Mouse (Mus musculus) heart, adult 8-10 months (tissue): ENCODE results near the gene Tomm5. TPM values are rescaled to one million over a fixed set of nuclear protein-coding genes. Genes with fewer than 3 reads are reported as not detected.
"Not testable (repeated sequence)": the region's sequence is repeated elsewhere in the genome, so short reads cannot be mapped to it uniquely, and the experiment has no call there.

Experiments used
- DNase-seq: peaks from one replicate; pipeline ENCODE4 v3.0.0; 2022; ENCODE audit warnings: low spot score
- total RNA-seq, 4 experiments: library from RNA; stranded (reverse); gene quantifications; 2 replicates each; pipeline ENCODE4 v1.2.4; 2022

Tomm5 gene
- total RNA-seq = 100 to 1,000 TPM; 234 to 269 (median 250) TPM

DNA sequence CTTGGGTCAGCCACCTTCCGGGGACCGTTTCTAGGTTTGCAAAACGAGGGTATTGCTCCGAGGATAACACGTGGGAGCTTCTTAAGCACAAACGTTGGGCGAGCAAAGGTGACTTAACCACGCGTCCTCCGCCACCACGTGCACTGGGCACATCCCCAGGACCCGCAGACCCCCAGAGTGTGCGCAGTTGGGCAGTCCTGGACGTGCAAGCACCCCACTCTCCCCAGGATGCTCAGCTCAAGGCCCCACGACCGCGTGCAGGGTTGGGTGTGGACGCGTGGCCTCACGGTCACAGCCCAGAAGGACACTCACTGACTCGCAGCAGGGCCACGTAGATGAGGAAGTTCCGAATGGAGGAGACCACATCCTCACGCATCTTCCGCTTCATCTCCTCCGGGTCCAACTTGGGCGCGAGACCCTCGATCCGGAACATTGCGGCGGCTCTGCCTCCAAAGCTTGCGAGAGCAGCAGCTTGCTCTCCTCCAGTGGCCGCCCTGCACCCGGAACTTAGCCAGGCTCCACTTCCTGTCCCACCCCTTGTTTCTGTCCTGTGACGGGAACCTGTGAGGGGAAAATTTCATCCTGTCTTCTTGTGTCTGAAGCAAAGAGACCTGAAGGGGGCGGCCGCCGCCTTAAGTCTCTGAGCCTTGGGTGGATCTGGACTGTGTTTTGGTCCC lies at the start of gene Tomm5:
TSS of gene Tomm5 (minus strand) at position 514 of the 677 bp plus-strand sequence.
- DNase-seq = peak; percentile 96

DNA sequence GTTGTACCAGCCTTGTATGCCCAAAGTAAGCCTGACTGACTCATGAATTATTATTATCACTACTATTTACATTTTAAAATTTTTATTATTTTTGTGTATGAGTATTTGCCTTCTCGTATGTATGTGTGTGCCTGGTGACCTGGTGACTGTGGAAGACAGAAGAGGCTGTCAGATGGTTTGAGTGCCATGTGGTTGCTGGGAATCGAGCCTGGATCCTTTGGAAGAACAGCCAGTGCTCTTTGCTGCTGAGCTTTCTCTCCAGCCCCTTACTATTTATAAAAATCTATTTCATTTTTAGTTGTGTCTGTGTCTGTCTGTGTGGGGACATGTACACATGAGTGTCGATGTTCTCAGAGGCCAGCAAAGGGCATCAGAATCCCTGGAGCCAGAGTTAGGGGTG lies 48.5 kb upstream of the Tomm5 start:
- DNase-seq = no peak

- no peak for DNase-seq
Measured at GRCm38 (mm10) chr4:45143005-45143404, 35.1 kb upstream of the Tomm5 start.

GRCm38 (mm10) chr4:45142411-45142810 lies 34.5 kb upstream of the Tomm5 start:
- DNase-seq = no peak

DNA sequence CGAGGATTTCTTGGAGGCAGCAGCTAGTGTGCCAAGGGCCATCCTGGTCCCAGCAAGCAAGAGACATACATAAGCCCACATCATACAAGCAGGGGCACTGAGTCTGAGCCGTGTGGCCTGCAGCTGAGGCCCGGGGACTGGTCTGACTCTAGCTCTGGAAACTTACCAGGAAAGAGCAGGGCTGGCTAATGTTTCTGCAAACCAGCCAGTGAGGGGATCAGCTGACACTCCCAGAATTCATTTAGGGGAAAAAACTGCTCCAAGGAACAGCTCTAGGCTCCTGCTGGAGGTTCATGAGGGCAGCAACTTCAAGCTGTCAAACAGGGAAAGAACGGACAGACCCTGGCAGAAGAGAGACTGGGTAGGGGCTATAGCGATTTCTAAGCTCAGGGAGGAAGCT lies 33.9 kb upstream of the Tomm5 start:
- DNase-seq = peak; percentile 10

DNA sequence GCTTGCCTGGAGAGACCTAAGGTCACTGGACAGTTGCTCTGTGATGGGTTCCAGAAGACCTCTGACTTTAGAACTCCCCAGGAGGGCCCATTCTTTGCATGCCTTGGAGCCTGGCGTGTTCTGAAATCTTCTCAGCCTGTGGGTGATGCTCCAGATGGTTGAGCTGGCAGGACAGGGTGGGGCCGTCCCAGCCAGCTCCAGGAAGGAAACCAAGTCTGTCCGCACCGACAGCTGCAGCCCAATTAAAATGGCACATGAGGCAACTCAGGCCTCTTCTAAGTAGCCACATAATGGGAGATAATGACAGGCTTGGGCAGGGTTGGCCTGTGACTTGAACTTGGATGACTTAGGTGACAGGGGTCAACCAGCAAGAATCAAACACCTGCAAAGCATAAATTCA lies 29.7 kb upstream of the Tomm5 start:
- DNase-seq = no peak

- no peak for DNase-seq
Measured at GRCm38 (mm10) chr4:45134471-45134870, 26.6 kb upstream of the Tomm5 start.

GRCm38 (mm10) chr4:45131021-45131420 lies 23.1 kb upstream of the Tomm5 start:
- DNase-seq = no peak

DNA sequence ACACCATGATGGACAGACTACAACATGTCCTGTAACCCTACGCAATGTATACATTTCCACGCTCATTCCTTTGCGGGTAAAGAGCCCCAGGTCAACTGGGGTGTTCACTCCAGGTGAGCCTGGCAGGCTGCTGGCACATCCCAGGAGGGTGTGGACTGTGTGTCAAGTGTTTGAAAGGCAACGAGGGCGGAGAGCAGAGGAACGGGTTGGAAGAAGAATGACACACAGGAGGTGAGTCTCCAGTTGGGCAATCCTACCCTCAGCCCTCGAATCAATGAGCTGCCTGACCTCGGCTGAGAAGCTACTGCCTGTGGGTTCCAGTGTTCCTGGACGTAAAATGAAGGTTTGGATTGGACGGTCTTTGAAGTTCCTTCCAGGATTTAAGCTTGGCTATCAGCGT lies 13.4 kb upstream of the Tomm5 start:
- no peak for DNase-seq

DNA sequence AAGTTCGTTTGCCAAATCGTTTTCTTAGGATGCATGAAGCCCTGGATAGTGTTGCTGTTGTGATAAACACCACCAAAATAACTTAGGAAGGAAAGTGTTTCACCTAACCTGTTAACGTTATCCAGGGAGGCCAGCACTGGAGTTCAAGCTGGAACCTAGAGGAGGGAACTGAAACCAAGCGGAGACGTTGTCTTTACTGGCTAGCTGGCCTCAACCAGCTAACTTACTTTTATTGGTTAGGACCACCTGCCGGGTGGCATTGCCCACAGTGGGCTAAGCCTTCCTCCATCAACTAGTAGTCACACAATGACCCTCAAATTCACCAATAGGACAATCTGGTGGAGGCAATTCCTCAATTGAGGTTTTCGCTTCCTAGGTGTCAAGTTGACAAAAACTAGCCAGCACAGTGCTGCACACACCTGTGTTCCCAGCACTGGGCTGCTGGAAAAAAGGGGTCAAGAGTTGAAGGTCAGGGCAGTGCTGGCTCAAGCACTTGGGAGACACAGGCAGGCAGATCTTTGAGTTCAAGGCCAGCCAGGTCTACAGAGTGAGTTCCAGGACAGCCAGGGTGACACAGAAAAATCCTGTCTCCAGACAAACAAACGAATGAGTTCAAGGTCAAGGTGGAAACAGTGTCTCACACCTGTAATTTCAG lies 669 bp upstream of the Tomm5 start:
- DNase-seq = no peak

GRCm38 (mm10) chr4:45107066-45107465 lies 848 bp downstream of the Tomm5 start:
- no peak for DNase-seq

DNA sequence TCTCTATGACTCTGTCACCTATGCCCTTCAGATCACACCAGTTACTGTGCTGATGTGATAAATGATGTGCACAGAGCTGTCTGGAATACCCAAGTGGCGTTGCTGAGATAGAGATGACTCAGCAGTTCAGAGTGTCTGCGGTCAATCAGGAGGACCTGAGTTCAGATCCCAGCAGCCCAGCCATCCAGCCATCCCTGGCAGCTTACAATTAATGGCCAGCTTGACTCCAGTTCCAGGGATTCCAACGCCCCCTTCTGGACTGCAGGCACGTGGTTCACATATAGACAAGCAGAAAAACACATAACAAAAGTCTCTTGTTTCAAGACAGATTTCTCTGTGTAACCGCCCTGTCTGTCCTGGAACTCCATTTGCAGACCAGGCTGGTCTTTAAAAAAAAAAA lies 1.5 kb downstream of the Tomm5 start:
- no peak for DNase-seq

- peak; percentile 43 for DNase-seq
Measured at GRCm38 (mm10) chr4:45097198-45097872, 10.6 kb downstream of the Tomm5 start.

GRCm38 (mm10) chr4:45084895-45085290 lies 23.0 kb downstream of the Tomm5 start:
- DNase-seq = no peak

GRCm38 (mm10) chr4:45084021-45084894 lies 23.7 kb downstream of the Tomm5 start, which contains the start of gene Fbxo10:
TSS of gene Fbxo10 (minus strand) at chr4:45084604.
- peak; percentile 89 for DNase-seq

DNA sequence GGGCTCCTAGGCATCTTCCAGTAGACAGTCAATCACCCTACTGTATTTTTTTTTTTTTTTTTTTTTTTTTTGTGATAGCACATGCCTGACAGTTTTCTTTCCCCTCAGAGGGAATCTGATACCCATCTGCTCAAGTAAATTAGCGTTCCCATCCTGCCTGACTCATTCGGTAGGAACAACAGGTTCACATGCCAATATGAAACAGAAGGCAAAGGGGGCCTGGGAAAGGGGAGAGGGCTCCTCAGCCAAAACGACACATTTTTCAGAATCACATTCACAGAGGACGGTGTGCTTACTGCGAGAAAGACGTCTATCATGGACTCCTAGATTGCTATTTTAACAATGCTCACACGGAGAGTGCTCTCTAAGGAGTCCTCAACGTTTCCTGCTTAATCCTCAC lies 24.4 kb downstream of the Tomm5 start:
- no peak for DNase-seq

GRCm38 (mm10) chr4:45082951-45083350 lies 25.0 kb downstream of the Tomm5 start:
- DNase-seq = no peak

DNA sequence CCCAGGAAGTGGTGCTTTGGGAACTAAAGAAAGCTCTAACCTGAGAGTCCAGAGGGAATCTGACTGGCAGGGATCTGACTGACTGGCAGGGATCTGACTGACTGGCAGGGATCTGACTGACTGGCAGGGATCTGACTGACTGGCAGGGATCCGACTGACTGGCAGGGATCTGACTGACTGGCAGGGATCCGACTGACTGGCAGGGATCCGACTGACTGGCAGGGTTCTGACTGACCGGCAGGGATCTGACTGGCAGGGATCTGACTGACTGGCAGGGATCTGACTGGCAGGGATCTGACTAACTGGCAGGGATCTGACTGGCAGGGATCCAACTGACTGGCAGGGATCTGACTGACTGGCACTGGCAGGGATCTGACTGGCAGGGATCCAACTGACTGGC lies 26.9 kb downstream of the Tomm5 start:
- not testable (repeated sequence) for DNase-seq

DNA sequence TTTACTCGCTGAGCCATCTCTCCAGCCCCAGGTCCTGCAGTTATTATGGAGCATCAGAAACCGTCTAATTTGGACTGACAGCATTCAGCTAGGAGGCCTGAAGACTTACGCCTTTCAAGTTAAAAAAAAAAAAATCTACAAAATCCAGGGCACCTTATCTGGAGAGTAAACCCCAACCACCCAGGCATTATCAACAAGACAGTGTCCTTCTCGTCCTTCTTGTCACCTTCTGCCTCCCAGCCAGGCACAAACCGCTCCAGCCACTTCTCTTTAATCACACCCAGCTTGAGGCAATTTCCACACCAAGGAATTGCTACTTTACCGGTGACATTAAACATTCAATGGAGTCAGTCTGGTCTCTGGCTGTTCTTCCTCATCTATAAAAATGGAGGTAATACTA lies 34.4 kb downstream of the Tomm5 start:
- DNase-seq = no peak

DNA sequence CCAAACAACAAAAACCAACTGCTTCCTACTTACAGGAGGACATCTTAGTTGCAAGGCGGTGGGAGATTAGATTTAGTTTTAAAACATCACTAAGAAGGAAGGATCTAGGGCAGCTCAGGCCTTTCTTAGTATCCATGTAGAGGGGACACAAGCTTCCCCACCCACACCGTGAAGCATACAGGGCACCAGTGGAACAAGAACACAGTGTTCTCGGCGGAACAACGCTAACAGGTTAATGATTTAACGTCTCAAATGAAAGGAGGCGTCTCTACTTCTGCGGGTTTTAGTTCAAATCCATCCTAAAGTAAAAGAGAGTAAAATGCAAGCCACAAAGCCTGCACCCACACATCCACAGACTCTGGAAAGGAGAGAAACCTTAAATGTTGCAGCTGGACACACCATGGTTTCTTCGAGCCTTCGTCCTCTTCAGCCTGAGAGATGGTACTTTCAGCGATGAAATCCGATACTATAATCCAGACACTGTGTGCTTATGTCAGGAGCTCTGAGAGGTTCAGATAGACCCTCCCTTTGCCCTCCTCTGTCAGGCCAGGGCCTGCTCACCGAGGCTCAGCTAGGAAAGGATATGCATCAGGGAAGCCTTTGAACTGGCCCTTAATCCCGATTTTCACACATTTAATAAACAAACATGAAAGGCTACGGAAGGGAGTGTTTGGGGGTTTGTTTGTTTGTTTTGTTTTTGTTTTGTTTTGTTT lies 35.5 kb downstream of the Tomm5 start:
- DNase-seq = no peak

- DNase-seq = no peak
Measured at GRCm38 (mm10) chr4:45067742-45068141, 40.2 kb downstream of the Tomm5 start.
